Comparison of ENCODE assay signal across 8 mouse cellular contexts in genomic region chr11:69804652-69804940, GRCm38 (mm10). TPM values are rescaled to one million over a fixed set of nuclear protein-coding genes. Genes with fewer than 3 reads are reported as not detected.
DNase-seq lines count a peak whose midpoint lies in the region; ATAC-seq and TF ChIP-seq lines count a peak whose summit lies in the region.

No protein-coding gene starts in this region.

- TF ChIP-seq EP300 in lung, postnatal 0 days (IDR thresholded peaks at IDR 0.05): no peak

- DNase-seq in adrenal gland, postnatal 14 days: peak; percentile 42
- no peak for DNase-seq in adrenal gland, postnatal 4 days (ENCODE audit: low spot score in 2 of 2)
- DNase-seq in heart, adult 9 months (ENCODE audit: low spot score in 2 of 2): peak; percentile 39 to 45
- peak; percentile 50 for DNase-seq in lung, postnatal 0 days (ENCODE audit: low spot score)
- no peak for DNase-seq in ovary, postnatal 36 days (ENCODE audit: low spot score)

- peak overlapping the region; percentile 43; the same call in 1 of the 2 replicates for H3K9ac ChIP-seq in kidney, embryonic 14.5 days (ENCODE audit: low read depth, low read length)
- H3K9ac ChIP-seq in lung, postnatal 0 days (replicated peaks; ENCODE audit: low read depth): 0 out of 2 replicates have a peak overlapping the region, but pooled peaks have one; percentile 16

- peak overlapping the region; percentile 48 for H3K4me3 ChIP-seq in kidney, embryonic 14.5 days (ENCODE audit: low read length)
- no peak overlapping the region for H3K4me3 ChIP-seq in lung, postnatal 0 days (ENCODE audit: low read depth, low read length)

- WGBS in kidney, embryonic 14.5 days: 7% methylated on average over 12 of the region's 12 CpGs
- WGBS in lung, postnatal 0 days: 18% methylated on average over 12 of the region's 12 CpGs

- H3K9me3 ChIP-seq in kidney, embryonic 14.5 days (ENCODE audit: control insufficient read depth, low read length): 0 out of 2 replicates have a peak, but pooled peaks cover 3% of the 10 kb centered on the region
- no peaks in the 10 kb centered on the region for H3K9me3 ChIP-seq in lung, postnatal 0 days (ENCODE audit: low read length)

- no peaks in the 10 kb centered on the region for H3K36me3 ChIP-seq in kidney, embryonic 14.5 days (ENCODE audit: control insufficient read depth, insufficient read depth, low read length)
- H3K36me3 ChIP-seq in lung, postnatal 0 days (ENCODE audit: insufficient read depth, low read length): no peaks in the 10 kb centered on the region

- peaks cover 39% of the 10 kb centered on the region for H3K4me1 ChIP-seq in kidney, embryonic 14.5 days (ENCODE audit: control insufficient read depth, insufficient read depth, low read length)
- peaks cover 35% of the 10 kb centered on the region; the same call in 1 of the 2 replicates for H3K4me1 ChIP-seq in lung, postnatal 0 days (ENCODE audit: insufficient read depth, low read depth, low read length)

- no peak for ATAC-seq in kidney, embryonic 14.5 days (ENCODE audit: low FRiP score, low TSS enrichment)
- no peak for ATAC-seq in lung, postnatal 0 days
- no peak for ATAC-seq in monocyte, adult 5-6 weeks (replicated peaks; ENCODE audit: insufficient number of reproducible peaks, low FRiP score, low TSS enrichment, poor library complexity, severe bottlenecking)
- no peak for ATAC-seq in cerebellum, adult (ENCODE audit: insufficient number of reproducible peaks, low FRiP score, low TSS enrichment)

- no peak for TF ChIP-seq CTCF in lung, postnatal 0 days (IDR thresholded peaks at IDR 0.05)

- peaks cover 34% of the 10 kb centered on the region for H3K27me3 ChIP-seq in kidney, embryonic 14.5 days (ENCODE audit: control insufficient read depth, insufficient read depth, low read length)
- H3K27me3 ChIP-seq in lung, postnatal 0 days (replicated peaks; ENCODE audit: insufficient read depth, low read length): 0 out of 2 replicates have a peak, but pooled peaks cover 6% of the 10 kb centered on the region

- peak overlapping the region; percentile 94 for H3K4me2 ChIP-seq in kidney, embryonic 14.5 days (replicated peaks; ENCODE audit: low read depth, low read length)
- peak overlapping the region; percentile 86 for H3K4me2 ChIP-seq in lung, postnatal 0 days (replicated peaks; ENCODE audit: low read depth, low read length)

- no peak overlapping the region for H3K27ac ChIP-seq in kidney, embryonic 14.5 days (ENCODE audit: low read depth, low read length)
- H3K27ac ChIP-seq in lung, postnatal 0 days (ENCODE audit: low read length): no peak overlapping the region

RNA-seq across cellular contexts. Expression of gene Tmem102, which starts 0.8 kb away (rescaled TPM):
- total RNA-seq in adrenal gland, postnatal 14 days (2021): 0.74 and 1.1 TPM in 2 replicates
- 1 to 10 TPM in 1 of 2 experiments, under 1 TPM in 1; 0.76 to 1.4 TPM for total RNA-seq in adrenal gland, postnatal 4 days (2021)
- polyA plus RNA-seq in kidney, embryonic 14.5 days (2014; fragmentation: Nextera tagmentation; extraction: Ambion mirVana): 6.4 and 7.7 TPM in 2 replicates
- polyA plus RNA-seq in lung, postnatal 0 days (2015; fragmentation: Nextera tagmentation; extraction: Ambion mirVana): 14.3 and 14.9 TPM in 2 replicates
- not detected in 3 replicates for total RNA-seq in monocyte, adult 5-6 weeks (2017)

RNA-seq across cellular contexts. Expression of gene Fgf11, which starts 2.9 kb away (rescaled TPM):
- total RNA-seq in adrenal gland, postnatal 14 days (2021): 3.5 and 3.8 TPM in 2 replicates
- total RNA-seq in adrenal gland, postnatal 4 days (2021): 1 to 10 TPM; 3.4 to 4.8 TPM
- polyA plus RNA-seq in kidney, embryonic 14.5 days (2014; fragmentation: Nextera tagmentation; extraction: Ambion mirVana): 1.7 and 1.9 TPM in 2 replicates
- 0.57 and 0.95 TPM in 2 replicates for polyA plus RNA-seq in lung, postnatal 0 days (2015; fragmentation: Nextera tagmentation; extraction: Ambion mirVana)
- total RNA-seq in monocyte, adult 5-6 weeks (2017): 0.64 TPM in 1 of 3 replicates, not detected in the others

RNA-seq across cellular contexts. Expression of gene Chrnb1, which starts 8.9 kb away (rescaled TPM):
- total RNA-seq in adrenal gland, postnatal 14 days (2021): 2.4 and 3.2 TPM in 2 replicates
- 1 to 10 TPM; 3.6 to 4.0 TPM for total RNA-seq in adrenal gland, postnatal 4 days (2021)
- 4.6 and 6.5 TPM in 2 replicates for polyA plus RNA-seq in kidney, embryonic 14.5 days (2014; fragmentation: Nextera tagmentation; extraction: Ambion mirVana)
- polyA plus RNA-seq in lung, postnatal 0 days (2015; fragmentation: Nextera tagmentation; extraction: Ambion mirVana): 15.6 and 16.2 TPM in 2 replicates
- 2.3 to 5.8 TPM (median 2.7 TPM) in 3 replicates for total RNA-seq in monocyte, adult 5-6 weeks (2017)

RNA-seq across cellular contexts. Expression of gene Gm39566, which starts 10.5 kb away (rescaled TPM):
- total RNA-seq in adrenal gland, postnatal 14 days (2021): not detected in 2 replicates
- not detected for total RNA-seq in adrenal gland, postnatal 4 days (2021)
- not detected in 2 replicates for polyA plus RNA-seq in kidney, embryonic 14.5 days (2014; fragmentation: Nextera tagmentation; extraction: Ambion mirVana)
- polyA plus RNA-seq in lung, postnatal 0 days (2015; fragmentation: Nextera tagmentation; extraction: Ambion mirVana): not detected in 2 replicates
- not detected in 3 replicates for total RNA-seq in monocyte, adult 5-6 weeks (2017)

RNA-seq across cellular contexts. Expression of gene Spem2, which starts 13.7 kb away (rescaled TPM):
- not detected in 2 replicates for total RNA-seq in adrenal gland, postnatal 14 days (2021)
- not detected for total RNA-seq in adrenal gland, postnatal 4 days (2021)
- polyA plus RNA-seq in kidney, embryonic 14.5 days (2014; fragmentation: Nextera tagmentation; extraction: Ambion mirVana): not detected in 2 replicates
- polyA plus RNA-seq in lung, postnatal 0 days (2015; fragmentation: Nextera tagmentation; extraction: Ambion mirVana): not detected in 2 replicates
- total RNA-seq in monocyte, adult 5-6 weeks (2017): 0.29 TPM in 1 of 3 replicates, not detected in the others

Comparison
In these comparisons a context has a peak if more than half of its experiments do, and no peak if none do; other contexts are left out.
1. DNase-seq: peak in adrenal gland, postnatal 14 days (single experiment), heart, adult 9 months (2 of 2) and lung, postnatal 0 days (single experiment); none in adrenal gland, postnatal 4 days (0 of 2) and ovary, postnatal 36 days (single experiment).